Mouse (Mus musculus) G1E (cell line): ENCODE results near the gene Nrf1.

Experiments
- CTCF ChIP-seq: IDR thresholded peaks from 2 replicates; pipeline ENCODE4 v1.5.1; 2012; ENCODE audit warnings: low read depth, low read length, inconsistent platforms, mixed read lengths
- GATA1 ChIP-seq: IDR thresholded peaks from 2 replicates; pipeline ENCODE4 v1.6.1; 2012; ENCODE audit warnings: borderline replicate concordance, low read length, inconsistent platforms, mixed read lengths

GRCm38 (mm10) chr6:30083307-30083706, 35.5 kb downstream of the Nrf1 start:
- TF ChIP-seq CTCF (no peak), GATA1 (no peak)
